Mouse (Mus musculus): Measurements from ENCODE around the gene Itga10. TPM values are rescaled to one million over a fixed set of nuclear protein-coding genes. Genes with fewer than 3 reads are reported as not detected.
A peak's percentile ranks its signal among the peaks of the same experiment; 100 is the strongest.
"Not testable (repeated sequence)": the region's sequence is repeated elsewhere in the genome, so short reads cannot be mapped to it uniquely, and the experiment has no call there.

Gene Itga10
- total RNA-seq (2017) = 0.25 and 0.35 TPM in 2 replicates

GRCm38 (mm10) chr3:96645018-96645649 is at the start of gene Itga10:
Gene Itga10, plus strand, starts transcription at chr3:96645584.
- no peak for ATAC-seq (ENCODE audit: extremely low read depth, insufficient number of reproducible peaks, low FRiP score, poor library complexity, severe bottlenecking)

GRCm38 (mm10) chr3:96595661-96596060 is 49.7 kb upstream of the Itga10 start:
- ATAC-seq (ENCODE audit: extremely low read depth, insufficient number of reproducible peaks, low FRiP score, poor library complexity, severe bottlenecking) = no peak

- ATAC-seq (ENCODE audit: extremely low read depth, insufficient number of reproducible peaks, low FRiP score, poor library complexity, severe bottlenecking) = no peak
Measured at GRCm38 (mm10) chr3:96596228-96596707, 49.1 kb upstream of the Itga10 start, which contains the start of gene Ankrd34a. Gene Ankrd34a, plus strand, starts transcription at chr3:96596636.

GRCm38 (mm10) chr3:96596855-96597254 is 48.5 kb upstream of the Itga10 start:
- no peak for ATAC-seq (ENCODE audit: extremely low read depth, insufficient number of reproducible peaks, low FRiP score, poor library complexity, severe bottlenecking)

GRCm38 (mm10) chr3:96597435-96597891 is 47.9 kb upstream of the Itga10 start:
- ATAC-seq (ENCODE audit: extremely low read depth, insufficient number of reproducible peaks, low FRiP score, poor library complexity, severe bottlenecking) = no peak

GRCm38 (mm10) chr3:96598156-96599068 is 47.0 kb upstream of the Itga10 start:
- ATAC-seq (ENCODE audit: extremely low read depth, insufficient number of reproducible peaks, low FRiP score, poor library complexity, severe bottlenecking) = no peak

GRCm38 (mm10) chr3:96599069-96599393 is 46.4 kb upstream of the Itga10 start:
- no peak for ATAC-seq (ENCODE audit: extremely low read depth, insufficient number of reproducible peaks, low FRiP score, poor library complexity, severe bottlenecking)

GRCm38 (mm10) chr3:96599411-96599810 is 46.0 kb upstream of the Itga10 start:
- ATAC-seq (ENCODE audit: extremely low read depth, insufficient number of reproducible peaks, low FRiP score, poor library complexity, severe bottlenecking) = no peak

- peak; percentile 88 for ATAC-seq (ENCODE audit: extremely low read depth, insufficient number of reproducible peaks, low FRiP score, poor library complexity, severe bottlenecking)
Measured at GRCm38 (mm10) chr3:96600639-96601250, 44.6 kb upstream of the Itga10 start, which contains the start of gene Lix1l. Gene Lix1l, plus strand, starts transcription at chr3:96601149.

- no peak for ATAC-seq (ENCODE audit: extremely low read depth, insufficient number of reproducible peaks, low FRiP score, poor library complexity, severe bottlenecking)
Measured at GRCm38 (mm10) chr3:96601251-96601787, 44.1 kb upstream of the Itga10 start.

- ATAC-seq (ENCODE audit: extremely low read depth, insufficient number of reproducible peaks, low FRiP score, poor library complexity, severe bottlenecking) = no peak
Measured at GRCm38 (mm10) chr3:96601941-96602703, 43.3 kb upstream of the Itga10 start.

- ATAC-seq (ENCODE audit: extremely low read depth, insufficient number of reproducible peaks, low FRiP score, poor library complexity, severe bottlenecking) = no peak
Measured at GRCm38 (mm10) chr3:96602704-96603084, 42.7 kb upstream of the Itga10 start.

- no peak for ATAC-seq (ENCODE audit: extremely low read depth, insufficient number of reproducible peaks, low FRiP score, poor library complexity, severe bottlenecking)
Measured at GRCm38 (mm10) chr3:96603311-96603710, 42.1 kb upstream of the Itga10 start.

- ATAC-seq (ENCODE audit: extremely low read depth, insufficient number of reproducible peaks, low FRiP score, poor library complexity, severe bottlenecking) = not testable (repeated sequence)
Measured at GRCm38 (mm10) chr3:96606007-96606406, 39.4 kb upstream of the Itga10 start.

- no peak for ATAC-seq (ENCODE audit: extremely low read depth, insufficient number of reproducible peaks, low FRiP score, poor library complexity, severe bottlenecking)
Measured at GRCm38 (mm10) chr3:96606618-96607017, 38.8 kb upstream of the Itga10 start.

GRCm38 (mm10) chr3:96617941-96618340 is 27.4 kb upstream of the Itga10 start:
- ATAC-seq (ENCODE audit: extremely low read depth, insufficient number of reproducible peaks, low FRiP score, poor library complexity, severe bottlenecking) = no peak

- ATAC-seq (ENCODE audit: extremely low read depth, insufficient number of reproducible peaks, low FRiP score, poor library complexity, severe bottlenecking) = no peak
Measured at GRCm38 (mm10) chr3:96623201-96623600, 22.2 kb upstream of the Itga10 start.

- ATAC-seq (ENCODE audit: extremely low read depth, insufficient number of reproducible peaks, low FRiP score, poor library complexity, severe bottlenecking) = peak; percentile 99
Measured at GRCm38 (mm10) chr3:96629729-96630600, 15.4 kb upstream of the Itga10 start, which contains the start of gene Rbm8a. Gene Rbm8a, plus strand, starts transcription at chr3:96629933.
